Mouse (Mus musculus) embryonic facial prominence, embryonic 14.5 days (tissue): ENCODE results near the gene Tle4. TPM values are rescaled to one million over a fixed set of nuclear protein-coding genes. Genes with fewer than 3 reads are reported as not detected.
A peak's percentile ranks its signal among the peaks of the same experiment; 100 is the strongest.

Source experiments
- ATAC-seq: fragments of 200-750 bp; cut with Nextera tagmentation; 2 replicates; pipeline ENCODE4 v1.8.0; 2017; ENCODE audit warnings: low read depth, moderate number of reproducible peaks, moderate TSS enrichment
- DNase-seq: peaks from one replicate; pipeline ENCODE4 v3.0.0-alpha.2; 2015; ENCODE audit warnings: low spot score
- H3K27ac ChIP-seq: fragments of 300-500 bp; sonication (generic); replicated peaks from 2 replicates; pipeline ENCODE4 v1.5.1; 2014; ENCODE audit warnings: low read depth, mild to moderate bottlenecking, low read length, moderate library complexity
- H3K27me3 ChIP-seq: fragments of 300-500 bp; sonication (generic); replicated peaks from 2 replicates; pipeline ENCODE4 v1.6.1; 2014; ENCODE audit warnings: low read length; ENCODE audit not compliant: control insufficient read depth, insufficient read depth
- H3K36me3 ChIP-seq: fragments of 300-500 bp; sonication (generic); 2 replicates; pipeline ENCODE4 v1.6.1; 2014; ENCODE audit warnings: low read length, mixed read lengths; ENCODE audit not compliant: control insufficient read depth, insufficient read depth
- H3K4me1 ChIP-seq: fragments of 300-500 bp; sonication (generic); 2 replicates; pipeline ENCODE4 v1.6.1; 2014; ENCODE audit warnings: antibody characterized with exemption, low read length; ENCODE audit not compliant: control insufficient read depth, insufficient read depth
- H3K4me2 ChIP-seq: fragments of 300-500 bp; sonication (generic); 2 replicates; pipeline ENCODE4 v1.6.1; 2014; ENCODE audit warnings: low read depth, mild to moderate bottlenecking, low read length, moderate library complexity, mixed read lengths
- H3K4me3 ChIP-seq: fragments of 300-500 bp; sonication (generic); 2 replicates; pipeline ENCODE4 v1.5.1; 2014; ENCODE audit warnings: low read depth, mild to moderate bottlenecking, low read length
- H3K9ac ChIP-seq: fragments of 300-500 bp; sonication (generic); 2 replicates; pipeline ENCODE4 v1.6.1; 2014; ENCODE audit warnings: low read depth, mild to moderate bottlenecking, low read length, moderate library complexity, mixed read lengths
- H3K9me3 ChIP-seq: fragments of 300-500 bp; sonication (generic); 2 replicates; pipeline ENCODE4 v1.6.1; 2016; ENCODE audit warnings: low read length; ENCODE audit not compliant: control insufficient read depth
- WGBS: fragments of 180-500 bp; shearing (Covaris S2); extraction: QIAGEN DNeasy Blood & Tissue Kit; methylation state at CpG from one replicate; pipeline ENCODE4 v1.1.7; 2014; 5-methylcytosine and 5-hydroxymethylcytosine counted together
- polyA plus RNA-seq: library from polyadenylated mRNA; unstranded; fragments of >200 nt; fragmentation: Nextera tagmentation; extraction: Ambion mirVana; gene quantifications from 2 replicates; pipeline ENCODE4 v1.2.1, GENCODE M21; 2014

Tle4 gene
- polyA plus RNA-seq, 1 experiment from 2014 or later, result 14.3 TPM

DNA sequence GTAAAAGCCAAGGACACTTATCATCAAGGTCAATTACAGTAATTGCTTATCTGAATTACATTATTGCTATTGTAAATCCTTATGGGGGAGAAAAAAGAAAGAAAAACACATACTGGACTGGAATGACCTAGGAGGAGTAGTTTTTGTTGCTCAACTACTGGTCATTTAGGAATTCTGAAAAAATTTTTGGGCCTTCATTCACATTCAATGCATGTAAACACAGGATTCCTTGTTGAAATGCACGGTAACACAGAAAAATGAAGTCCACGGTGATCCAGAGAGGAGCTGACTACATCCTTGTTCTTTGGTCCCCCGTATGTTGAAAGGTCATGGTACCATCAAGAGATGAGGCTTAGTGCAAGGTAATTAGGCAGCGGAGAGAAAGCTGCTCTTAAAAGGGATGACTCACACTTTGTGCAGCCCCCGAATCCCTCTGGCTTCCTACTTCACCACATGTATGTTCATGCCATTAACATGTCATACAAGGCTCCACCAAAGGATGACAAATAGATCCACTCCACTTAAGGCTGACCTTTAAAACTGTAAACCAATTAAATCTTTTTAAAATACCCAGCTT, 115.2 kb downstream of the Tle4 start:
- H3K27me3 ChIP-seq, result no peaks in the 10 kb centered on the region
- H3K4me1 ChIP-seq, result peaks cover 6% of the 10 kb centered on the region; the same call in 1 of the 2 replicates
- no peak overlapping the region for H3K4me2 ChIP-seq
- DNase-seq (no peak), ATAC-seq (no peak)
- no peaks in the 10 kb centered on the region for H3K36me3 ChIP-seq
- no peak overlapping the region for H3K27ac ChIP-seq
- H3K9ac ChIP-seq, result no peak overlapping the region
- no peaks in the 10 kb centered on the region for H3K9me3 ChIP-seq
- H3K4me3 ChIP-seq, result no peak overlapping the region
- 62% methylated on average over 5 of the region's 5 CpGs for WGBS

GRCm38 (mm10) chr19:14481796-14482561, 115.9 kb downstream of the Tle4 start:
- Histone ChIP-seq H3K9ac (no peak overlapping the region), H3K4me3 (no peak overlapping the region), H3K4me2 (no peak overlapping the region), H3K27me3 (no peaks in the 10 kb centered on the region), H3K9me3 (no peaks in the 10 kb centered on the region), H3K27ac (no peak overlapping the region), H3K36me3 (no peaks in the 10 kb centered on the region), H3K4me1 (peaks cover 6% of the 10 kb centered on the region; the same call in 1 of the 2 replicates)
- ATAC-seq, result peak; percentile 77
- WGBS, result 58% methylated on average over 5 of the region's 5 CpGs
- DNase-seq, result peak; percentile 74

DNA sequence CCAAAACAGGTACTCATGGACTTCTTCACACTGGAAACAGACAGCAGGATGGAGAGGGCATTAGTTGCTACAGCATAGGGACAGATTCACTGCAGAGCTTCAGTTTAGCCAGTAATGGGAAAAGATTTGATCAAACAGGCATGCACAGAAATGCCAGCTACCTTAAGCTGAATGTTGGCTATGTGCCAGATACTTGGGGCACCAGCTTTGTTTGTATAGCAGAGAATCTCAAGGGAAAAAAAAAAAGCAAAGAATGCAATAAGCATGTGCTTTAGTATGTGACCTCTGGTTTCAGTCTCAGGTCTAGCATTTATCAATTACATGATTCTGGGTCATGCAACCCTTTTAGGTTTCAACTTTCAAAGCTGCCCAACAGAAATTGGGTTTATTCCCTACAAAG, 118.1 kb downstream of the Tle4 start:
- Histone ChIP-seq H3K9ac (no peak overlapping the region), H3K9me3 (no peaks in the 10 kb centered on the region), H3K4me3 (no peak overlapping the region), H3K27ac (no peak overlapping the region), H3K4me1 (peaks cover 6% of the 10 kb centered on the region; the same call in 1 of the 2 replicates), H3K27me3 (no peaks in the 10 kb centered on the region), H3K4me2 (no peak overlapping the region), H3K36me3 (no peaks in the 10 kb centered on the region)
- DNase-seq, result peak; percentile 68
- ATAC-seq, result no peak; the same call in 1 of the 2 replicates

DNA sequence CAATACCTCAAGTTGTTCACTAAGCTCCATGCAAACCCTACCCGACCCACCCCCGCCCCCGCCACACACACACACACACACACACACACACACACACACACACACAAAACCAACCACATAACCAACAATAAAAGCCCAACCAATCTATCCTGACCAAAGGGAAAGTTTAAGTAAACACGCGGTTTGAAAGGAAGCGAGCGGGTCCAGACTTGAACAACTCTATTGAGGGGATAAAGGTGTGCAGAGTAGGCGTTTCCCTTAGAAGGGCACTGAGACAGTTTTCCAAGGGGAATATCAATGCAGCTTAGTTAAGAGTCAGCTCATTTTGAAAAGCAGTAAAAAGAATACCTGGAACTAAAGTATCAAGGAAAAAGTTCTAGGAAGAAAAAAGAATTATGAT, 128.5 kb downstream of the Tle4 start:
- WGBS, result 81% methylated on average over 8 of the region's 8 CpGs
- Histone ChIP-seq H3K36me3 (peaks cover 30% of the 10 kb centered on the region), H3K4me2 (no peak overlapping the region), H3K4me3 (no peak overlapping the region), H3K9ac (no peak overlapping the region), H3K27ac (no peak overlapping the region), H3K4me1 (no peaks in the 10 kb centered on the region), H3K27me3 (no peaks in the 10 kb centered on the region), H3K9me3 (no peaks in the 10 kb centered on the region)
- no peak for ATAC-seq
- DNase-seq, result peak; percentile 59

DNA sequence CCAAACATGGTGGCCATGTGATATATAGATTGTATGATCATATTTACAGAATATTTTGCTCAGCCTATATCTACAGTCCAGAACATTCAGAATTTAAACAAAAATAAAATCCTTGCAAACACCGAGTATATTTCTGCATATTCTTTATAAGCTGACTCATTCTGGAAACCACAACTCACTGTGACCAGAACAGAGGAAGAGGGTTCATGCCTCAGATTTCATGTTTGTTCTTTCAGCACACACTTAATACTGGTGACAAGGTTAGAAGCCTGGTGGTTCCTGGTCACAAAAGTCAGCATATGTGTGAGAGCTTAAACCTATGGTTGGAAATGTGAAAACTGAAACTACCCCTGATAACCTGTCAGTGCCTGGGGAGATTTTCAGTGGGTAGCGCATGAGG, 129.1 kb downstream of the Tle4 start:
- 80% methylated on average over 2 of the region's 2 CpGs for WGBS
- H3K9me3 ChIP-seq, result no peaks in the 10 kb centered on the region
- no peak overlapping the region for H3K9ac ChIP-seq
- H3K4me2 ChIP-seq, result no peak overlapping the region
- no peaks in the 10 kb centered on the region for H3K27me3 ChIP-seq
- DNase-seq, result no peak
- ATAC-seq, result no peak
- no peak overlapping the region for H3K4me3 ChIP-seq
- H3K27ac ChIP-seq, result no peak overlapping the region
- H3K36me3 ChIP-seq, result peaks cover 36% of the 10 kb centered on the region
- H3K4me1 ChIP-seq, result no peaks in the 10 kb centered on the region

DNA sequence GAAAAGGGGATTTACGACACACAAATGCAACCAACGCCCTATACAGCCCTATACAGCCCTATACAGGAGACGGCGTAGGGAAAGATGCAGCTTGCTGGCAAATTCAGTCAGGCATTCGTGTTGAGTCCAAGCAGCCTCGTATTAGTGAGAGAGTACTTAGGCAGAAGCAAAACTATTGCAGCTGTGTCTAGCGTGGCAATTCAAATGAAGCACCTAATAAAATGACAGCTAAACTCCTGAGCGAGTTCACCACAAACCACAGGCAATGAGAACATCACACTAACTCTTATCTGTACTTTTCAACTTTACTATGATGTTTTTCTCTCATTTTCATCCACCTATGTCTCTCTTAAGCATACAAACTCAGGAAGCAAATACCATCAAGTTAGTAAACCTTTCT, 131.8 kb downstream of the Tle4 start:
- no peaks in the 10 kb centered on the region for H3K4me1 ChIP-seq
- H3K27me3 ChIP-seq, result no peaks in the 10 kb centered on the region
- ATAC-seq, result no peak
- H3K4me3 ChIP-seq, result no peak overlapping the region
- H3K4me2 ChIP-seq, result no peak overlapping the region
- H3K27ac ChIP-seq, result no peak overlapping the region
- WGBS, result 83% methylated on average over 8 of the region's 8 CpGs
- H3K9ac ChIP-seq, result no peak overlapping the region
- H3K9me3 ChIP-seq, result no peaks in the 10 kb centered on the region
- peaks cover 59% of the 10 kb centered on the region for H3K36me3 ChIP-seq
- DNase-seq, result no peak

GRCm38 (mm10) chr19:14463281-14464079, 134.4 kb downstream of the Tle4 start:
- no peaks in the 10 kb centered on the region for H3K9me3 ChIP-seq
- no peak overlapping the region for H3K4me3 ChIP-seq
- H3K9ac ChIP-seq, result no peak overlapping the region
- H3K4me2 ChIP-seq, result no peak overlapping the region
- ATAC-seq (no peak), DNase-seq (no peak)
- H3K4me1 ChIP-seq, result no peaks in the 10 kb centered on the region
- no peaks in the 10 kb centered on the region for H3K27me3 ChIP-seq
- peaks cover 63% of the 10 kb centered on the region for H3K36me3 ChIP-seq
- 86% methylated on average over 5 of the region's 5 CpGs for WGBS
- no peak overlapping the region for H3K27ac ChIP-seq

DNA sequence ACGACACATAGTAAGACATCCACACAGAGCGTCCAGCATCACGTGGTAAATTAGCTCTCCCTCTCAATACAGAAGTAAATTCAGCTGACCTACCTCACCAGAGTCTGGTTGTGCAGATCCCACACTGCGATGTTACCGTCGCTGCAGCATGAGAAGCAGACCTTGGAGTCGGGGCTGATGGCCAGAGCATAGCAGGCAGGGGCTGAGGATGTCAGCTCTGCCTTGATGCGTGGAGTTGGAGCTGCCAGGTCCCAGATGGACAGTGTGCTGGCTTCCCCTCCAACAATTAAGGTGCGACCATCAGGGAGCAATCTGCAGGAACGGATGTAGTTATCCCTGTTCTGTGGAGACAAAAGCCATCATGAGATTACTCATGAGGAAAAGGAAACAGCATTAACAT, 144.4 kb downstream of the Tle4 start:
- Histone ChIP-seq H3K27ac (no peak overlapping the region), H3K9ac (no peak overlapping the region), H3K9me3 (no peaks in the 10 kb centered on the region), H3K4me3 (no peak overlapping the region), H3K36me3 (peaks cover 74% of the 10 kb centered on the region), H3K4me1 (no peaks in the 10 kb centered on the region), H3K4me2 (no peak overlapping the region), H3K27me3 (no peaks in the 10 kb centered on the region)
- 86% methylated on average over 10 of the region's 10 CpGs for WGBS
- ATAC-seq (no peak), DNase-seq (no peak)
